Mouse (Mus musculus) heart, adult 2 months (tissue): ENCODE measurements around the gene Nmnat1. TPM values are rescaled to one million over a fixed set of nuclear protein-coding genes. Genes with fewer than 3 reads are reported as not detected.

Experiments
- DNase-seq, 2 experiments: peaks; one replicate each; pipeline ENCODE4 v3.0.0; 2021
- H3K27ac ChIP-seq: fragments of 200-600 bp; 2 replicates; pipeline ENCODE4 v1.8.1; 2022
- H3K27me3 ChIP-seq: fragments of 200-500 bp; 2 replicates; pipeline ENCODE4 v1.6.1; 2012; ENCODE audit warnings: mild to moderate bottlenecking, low read length, inconsistent platforms, mixed read lengths; ENCODE audit not compliant: control insufficient read depth, insufficient read depth
- H3K36me3 ChIP-seq: fragments of 200-500 bp; 2 replicates; pipeline ENCODE4 v1.6.1; 2012; ENCODE audit warnings: low read length, inconsistent platforms; ENCODE audit not compliant: control insufficient read depth, insufficient read depth
- H3K4me1 ChIP-seq: fragments of 200-500 bp; 2 replicates; pipeline ENCODE4 v1.6.1; 2011; ENCODE audit warnings: low read length; ENCODE audit not compliant: control insufficient read depth, insufficient read depth
- H3K4me3 ChIP-seq: fragments of 200-600 bp; 2 replicates; pipeline ENCODE4 v1.8.1; 2022
- H3K79me2 ChIP-seq: fragments of 200-500 bp; replicated peaks from 2 replicates; pipeline ENCODE4 v1.6.1; 2012; ENCODE audit warnings: mild to moderate bottlenecking, inconsistent platforms, low read length, moderate library complexity, mixed read lengths; ENCODE audit not compliant: control insufficient read depth, insufficient read depth
- H3K9ac ChIP-seq: fragments of 200-500 bp; 2 replicates; pipeline ENCODE4 v1.6.1; 2012; ENCODE audit warnings: low read depth, mild to moderate bottlenecking, control low read depth, inconsistent platforms, low read length, mixed read lengths
- CTCF ChIP-seq: fragments of 200-600 bp; IDR thresholded peaks from 2 replicates; pipeline ENCODE4 v1.8.1; 2022; ENCODE audit warnings: antibody characterized with exemption, mild to moderate bottlenecking, moderate library complexity
- EP300 ChIP-seq: fragments of 200-500 bp; IDR thresholded peaks from 2 replicates; pipeline ENCODE4 v1.6.1; 2011; ENCODE audit warnings: low read depth, low read length, control low read depth; ENCODE audit not compliant: insufficient read depth
- POLR2A ChIP-seq: fragments of 200-500 bp; IDR thresholded peaks from 2 replicates; pipeline ENCODE4 v1.6.1; 2011; ENCODE audit warnings: mild to moderate bottlenecking, low read depth, low read length, control low read depth; ENCODE audit not compliant: insufficient read depth
- WGBS: fragments of 180-500 bp; shearing (Covaris S2); methylation state at CpG from one replicate; pipeline ENCODE4 v1.1.7; 2018; 5-methylcytosine and 5-hydroxymethylcytosine counted together
- intact Hi-C: fragments of 180-260 bp; cut with DNase I; formaldehyde crosslinking; loops from one replicate; pipeline ENCODE4 v1.15.1; 2025
- polyA plus RNA-seq: library from polyadenylated mRNA; depleted of rRNA; stranded (reverse); fragments of >200 nt; gene quantifications from 2 replicates; pipeline ENCODE4 v1.2.3, GENCODE M21; 2012
- total RNA-seq, 2 experiments: library from RNA; stranded (reverse); gene quantifications; 2 replicates each; pipeline ENCODE4 v1.2.3; 2021

The Nmnat1 gene
- total and polyA plus RNA-seq, 3 experiments: 20.6 to 36.1 (median 29.4) TPM

DNA sequence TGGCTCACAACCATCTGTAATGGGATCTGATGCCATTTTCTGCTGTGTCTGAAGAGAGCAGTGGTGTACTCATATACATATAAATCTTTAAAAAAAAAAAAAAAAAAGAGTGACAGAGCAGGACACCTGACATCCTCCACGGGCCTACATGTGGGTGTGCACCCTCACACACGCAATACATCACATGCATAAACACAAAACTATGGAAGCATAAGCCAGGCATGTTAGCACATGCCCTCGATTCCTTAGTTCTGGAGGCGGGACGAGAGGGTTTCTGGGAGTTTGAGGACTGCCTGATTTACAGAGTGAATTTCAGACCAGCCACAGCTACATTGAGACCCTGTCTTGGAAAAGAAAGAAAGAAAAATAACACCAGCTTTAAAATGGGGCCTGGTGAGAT is 19.4 kb upstream of the Nmnat1 start:
- Histone ChIP-seq H3K9ac (no peak overlapping the region), H3K27me3 (no peaks in the 10 kb centered on the region), H3K27ac (no peak overlapping the region), H3K36me3 (no peaks in the 10 kb centered on the region), H3K4me3 (no peak overlapping the region), H3K4me1 (no peaks in the 10 kb centered on the region), H3K79me2 (no peaks in the 10 kb centered on the region)
- no peak; the same call in 1 of the 2 replicates for TF ChIP-seq CTCF
- TF ChIP-seq POLR2A: no peak
- TF ChIP-seq EP300: no peak
- intact Hi-C loops: no loop called here
- WGBS: 80% methylated on average over 5 of the region's 5 CpGs
- no peak for DNase-seq

DNA sequence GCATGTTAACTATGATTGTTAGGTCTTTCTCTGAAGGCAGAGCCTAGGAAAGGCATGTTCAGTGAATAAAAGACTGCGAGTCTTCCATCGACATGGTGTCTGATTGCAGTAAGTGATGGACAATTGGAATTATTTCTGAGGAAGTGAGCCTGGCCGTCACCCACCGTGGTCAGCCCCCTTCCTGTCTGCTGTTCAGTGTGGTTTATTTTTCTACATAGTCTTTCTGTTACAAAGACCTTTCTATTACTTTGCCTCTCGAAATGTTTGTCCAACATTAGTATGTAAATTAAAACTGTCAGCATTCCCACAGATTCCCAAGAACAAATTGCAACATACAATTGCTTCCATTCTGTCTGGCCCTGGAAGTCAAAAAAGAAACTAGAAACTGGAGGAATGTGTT is 14.8 kb upstream of the Nmnat1 start:
- H3K27me3 ChIP-seq: no peaks in the 10 kb centered on the region
- no peaks in the 10 kb centered on the region for H3K79me2 ChIP-seq
- no peaks in the 10 kb centered on the region for H3K4me1 ChIP-seq
- WGBS: 68% methylated on average over 5 of the region's 5 CpGs
- no peak for DNase-seq
- H3K4me3 ChIP-seq: no peak overlapping the region
- H3K36me3 ChIP-seq: no peaks in the 10 kb centered on the region
- no peak overlapping the region for H3K9ac ChIP-seq
- intact Hi-C loops: no loop called here
- H3K27ac ChIP-seq: no peak overlapping the region
- TF ChIP-seq CTCF (no peak), EP300 (no peak), POLR2A (no peak)

DNA sequence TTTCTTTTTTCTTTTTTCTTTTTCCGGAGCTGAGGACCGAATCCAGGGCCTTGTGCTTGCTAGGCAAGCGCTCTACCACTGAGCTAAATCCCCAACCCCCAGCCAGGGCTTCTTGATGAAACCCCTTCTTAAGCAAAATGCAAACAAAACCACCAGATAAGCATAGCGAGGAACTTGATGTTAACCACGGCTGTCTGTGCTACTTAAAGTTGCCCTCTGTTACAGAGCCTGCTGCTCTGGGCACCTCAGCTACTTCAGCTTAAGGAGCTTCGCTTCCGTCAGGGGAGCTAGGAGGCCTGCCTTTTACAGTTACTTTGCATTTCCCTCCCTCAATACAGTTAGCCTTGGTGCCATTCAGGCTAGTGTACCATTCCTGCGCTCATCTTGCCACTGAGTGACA is 13.9 kb upstream of the Nmnat1 start:
- intact Hi-C loops: no loop called here
- H3K27me3 ChIP-seq: no peaks in the 10 kb centered on the region
- TF ChIP-seq POLR2A: no peak
- no peak for TF ChIP-seq CTCF
- no peak for TF ChIP-seq EP300
- H3K9ac ChIP-seq: no peak overlapping the region
- no peak overlapping the region for H3K4me3 ChIP-seq
- no peak overlapping the region for H3K27ac ChIP-seq
- DNase-seq: no peak
- 85% methylated on average over 8 of the region's 8 CpGs for WGBS
- H3K79me2 ChIP-seq: no peaks in the 10 kb centered on the region
- H3K4me1 ChIP-seq: no peaks in the 10 kb centered on the region
- H3K36me3 ChIP-seq: no peaks in the 10 kb centered on the region

DNA sequence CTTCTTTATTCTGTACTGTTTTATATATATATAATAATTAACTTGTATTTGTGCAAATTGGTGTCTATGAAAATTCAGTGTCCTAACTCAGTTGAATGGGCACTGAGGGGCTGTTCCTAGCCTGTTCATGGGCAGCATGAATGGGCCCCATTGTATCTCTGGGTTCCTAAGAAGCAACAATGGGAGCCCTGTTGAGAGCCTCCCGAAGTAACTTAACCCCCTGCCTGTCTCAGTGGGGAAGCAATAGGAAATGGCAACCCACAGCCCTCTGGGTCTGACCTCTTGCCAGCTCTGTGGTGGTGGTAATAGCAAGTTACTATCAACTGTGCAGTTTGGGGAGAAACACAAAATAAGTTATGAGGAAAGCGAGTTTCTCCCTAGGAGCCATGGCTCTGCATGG is 11.6 kb upstream of the Nmnat1 start:
- no peak overlapping the region for H3K9ac ChIP-seq
- H3K4me1 ChIP-seq: no peaks in the 10 kb centered on the region
- no peak for DNase-seq
- no peak overlapping the region for H3K27ac ChIP-seq
- no peaks in the 10 kb centered on the region for H3K79me2 ChIP-seq
- H3K36me3 ChIP-seq: no peaks in the 10 kb centered on the region
- intact Hi-C loops: no loop called here
- 71% methylated on average over 2 of the region's 2 CpGs for WGBS
- no peaks in the 10 kb centered on the region for H3K27me3 ChIP-seq
- no peak for TF ChIP-seq POLR2A
- TF ChIP-seq EP300: no peak
- TF ChIP-seq CTCF: no peak
- H3K4me3 ChIP-seq: no peak overlapping the region

DNA sequence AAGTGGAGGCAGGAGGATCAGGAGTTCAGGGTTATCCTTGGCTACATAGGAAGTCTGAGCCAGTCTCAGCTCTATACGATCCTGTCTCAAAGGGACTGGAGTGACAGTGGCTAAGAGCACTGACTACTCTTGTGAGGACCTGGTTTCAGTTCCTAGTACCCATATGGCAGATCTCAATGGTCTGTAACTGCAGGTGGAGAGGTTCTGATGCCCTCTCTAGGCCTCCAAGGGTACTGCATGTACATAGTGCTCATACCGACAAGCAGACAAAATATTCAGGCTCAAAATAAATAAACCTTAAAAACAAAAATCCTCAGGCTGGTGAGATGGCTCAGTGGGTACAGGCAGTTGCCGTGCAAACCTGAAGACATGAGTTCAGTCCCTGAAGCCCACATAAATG is 6.1 kb upstream of the Nmnat1 start:
- H3K27me3 ChIP-seq: no peaks in the 10 kb centered on the region
- H3K4me3 ChIP-seq: no peak overlapping the region
- 99% methylated on average over 3 of the region's 3 CpGs for WGBS
- H3K4me1 ChIP-seq: no peaks in the 10 kb centered on the region; the same call in 1 of the 2 replicates
- no peak overlapping the region for H3K9ac ChIP-seq
- H3K36me3 ChIP-seq: peaks cover 19% of the 10 kb centered on the region
- H3K27ac ChIP-seq: no peak overlapping the region
- H3K79me2 ChIP-seq: peaks cover 2% of the 10 kb centered on the region
- DNase-seq: no peak
- intact Hi-C loops: no loop called here
- TF ChIP-seq POLR2A: no peak
- TF ChIP-seq EP300: no peak
- peak; percentile 54 for TF ChIP-seq CTCF

DNA sequence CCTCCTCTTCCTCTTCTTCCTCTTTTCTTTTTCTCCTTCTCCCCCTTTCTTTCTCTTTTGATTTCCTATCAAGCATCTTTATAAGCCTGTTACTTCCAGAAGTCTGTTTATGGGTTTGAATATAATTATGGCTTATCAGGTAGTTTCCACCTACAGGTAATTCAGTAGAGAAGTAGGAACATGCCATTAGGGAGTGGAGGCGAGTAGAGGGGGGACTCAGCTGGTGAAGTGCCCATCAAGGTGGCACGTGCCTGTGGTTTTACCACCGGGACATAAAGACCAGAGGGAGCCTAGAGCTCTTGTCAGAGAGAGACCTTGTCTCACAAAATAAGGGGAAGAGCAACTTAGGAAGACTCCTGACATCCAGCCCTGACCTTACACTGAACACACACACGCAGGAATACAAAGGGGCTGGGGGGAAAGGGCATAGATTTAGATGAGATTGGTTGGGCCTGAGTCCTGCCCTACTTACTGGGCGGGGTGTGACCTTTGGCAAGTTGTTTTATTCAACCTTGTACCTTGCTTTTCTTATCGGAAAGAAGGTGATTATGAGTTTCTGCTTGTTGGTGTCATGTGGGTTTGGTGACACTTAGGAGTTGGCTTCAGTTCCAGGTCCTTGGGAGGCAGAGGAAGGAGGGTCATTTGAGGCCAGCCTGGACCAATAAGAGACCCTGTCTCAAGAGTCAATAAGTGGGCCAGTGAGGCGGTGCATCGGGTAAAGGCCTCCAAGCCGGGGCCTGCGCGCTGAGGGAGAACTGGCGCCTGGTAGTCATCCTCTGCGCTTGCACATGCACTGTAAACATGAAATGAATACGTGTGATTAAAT is 4.6 kb upstream of the Nmnat1 start:
- Histone ChIP-seq H3K4me1 (peaks cover under 1% of the 10 kb centered on the region), H3K27me3 (no peaks in the 10 kb centered on the region), H3K9ac (no peak overlapping the region), H3K36me3 (peaks cover 19% of the 10 kb centered on the region), H3K79me2 (peaks cover 2% of the 10 kb centered on the region), H3K4me3 (no peak overlapping the region), H3K27ac (peak overlapping the region; percentile 79)
- intact Hi-C loops: loop anchor here (5.0 kb wide), 2 partner anchors 37 to 142 kb away; partner anchors contain the start of gene Rbp7
- 60% methylated on average over 14 of the region's 14 CpGs for WGBS
- TF ChIP-seq POLR2A (no peak), EP300 (no peak), CTCF (no peak)
- peak; percentile 46 to 74 for DNase-seq
